Mouse (Mus musculus) megakaryocyte, embryonic 14.5 days (primary cell): ENCODE measurements at regions not wholly inside any gene's neighbourhood (a gene's known extent, or its start where the extent isn't known, plus 50 kb on each side); places are given as distances from the start of the nearest gene placed in this dataset.

ENCODE experiments used
- H3K27me3 ChIP-seq: replicated peaks from 2 replicates; pipeline ENCODE3; 2012; ENCODE audit warnings: inconsistent platforms
- H3K36me3 ChIP-seq: replicated peaks from 2 replicates; pipeline ENCODE3; 2012; ENCODE audit warnings: low read length, inconsistent platforms, mixed read lengths
- H3K4me1 ChIP-seq: 2 replicates; pipeline ENCODE4 v1.6.1; 2012; ENCODE audit warnings: inconsistent platforms
- H3K4me3 ChIP-seq: replicated peaks from 2 replicates; pipeline ENCODE3; 2012; ENCODE audit warnings: moderate library complexity, mild to moderate bottlenecking, inconsistent platforms
- H3K9me3 ChIP-seq: 2 replicates; pipeline ENCODE4 v1.6.1; 2012; ENCODE audit warnings: inconsistent platforms
- FLI1 ChIP-seq: IDR thresholded peaks from 2 replicates; pipeline ENCODE4 v1.6.1; 2012; ENCODE audit warnings: low read length, inconsistent platforms, mixed read lengths
- GATA1 ChIP-seq: IDR thresholded peaks from 3 replicates; pipeline ENCODE4 v1.6.1; 2012; ENCODE audit warnings: mixed read lengths, low read length, inconsistent platforms, borderline replicate concordance

GRCm38 (mm10) chr3:81782921-81783541 is 149.4 kb upstream of the Ctso start:
- Histone ChIP-seq H3K36me3 (no peaks in the 10 kb centered on the region), H3K9me3 (peaks cover 4% of the 10 kb centered on the region), H3K27me3 (no peaks in the 10 kb centered on the region), H3K4me3 (peak overlapping the region; percentile 88), H3K4me1 (peaks cover 12% of the 10 kb centered on the region)
- TF ChIP-seq FLI1 = no peak
- TF ChIP-seq GATA1 = no peak

GRCm38 (mm10) chr3:81788915-81789314 is 143.5 kb upstream of the Ctso start:
- Histone ChIP-seq H3K36me3 (no peaks in the 10 kb centered on the region), H3K27me3 (no peaks in the 10 kb centered on the region), H3K9me3 (peaks cover 4% of the 10 kb centered on the region), H3K4me1 (peaks cover 3% of the 10 kb centered on the region; the same call in 1 of the 2 replicates), H3K4me3 (no peak overlapping the region)
- TF ChIP-seq GATA1 (no peak), FLI1 (no peak)

GRCm38 (mm10) chr3:81789664-81790063 is 142.7 kb upstream of the Ctso start:
- no peak overlapping the region for H3K4me3 ChIP-seq
- no peaks in the 10 kb centered on the region for H3K4me1 ChIP-seq
- no peaks in the 10 kb centered on the region for H3K36me3 ChIP-seq
- H3K27me3 ChIP-seq = no peaks in the 10 kb centered on the region
- TF ChIP-seq FLI1 (no peak), GATA1 (no peak)
- peaks cover 4% of the 10 kb centered on the region for H3K9me3 ChIP-seq

- Histone ChIP-seq H3K36me3 (no peaks in the 10 kb centered on the region), H3K9me3 (peaks cover 3% of the 10 kb centered on the region; the same call in 1 of the 2 replicates), H3K27me3 (no peaks in the 10 kb centered on the region), H3K4me3 (no peak overlapping the region), H3K4me1 (no peaks in the 10 kb centered on the region)
- no peak for TF ChIP-seq FLI1
- TF ChIP-seq GATA1 = no peak
Observed at GRCm38 (mm10) chr3:81802096-81802495, 130.3 kb upstream of the Ctso start.

- TF ChIP-seq GATA1 (no peak), FLI1 (no peak)
- no peak overlapping the region for H3K4me3 ChIP-seq
- H3K4me1 ChIP-seq = no peaks in the 10 kb centered on the region
- no peaks in the 10 kb centered on the region for H3K36me3 ChIP-seq
- H3K27me3 ChIP-seq = no peaks in the 10 kb centered on the region
- H3K9me3 ChIP-seq = no peaks in the 10 kb centered on the region
Observed at GRCm38 (mm10) chr3:81805745-81806144, 126.7 kb upstream of the Ctso start.

- no peak overlapping the region for H3K4me3 ChIP-seq
Observed at GRCm38 (mm10) chr3:81809604-81810003, 122.8 kb upstream of the Ctso start.

GRCm38 (mm10) chr3:81820304-81820703 is 112.1 kb upstream of the Ctso start:
- H3K27me3 ChIP-seq = no peaks in the 10 kb centered on the region
- no peaks in the 10 kb centered on the region for H3K36me3 ChIP-seq
- H3K4me1 ChIP-seq = no peaks in the 10 kb centered on the region
- no peak overlapping the region for H3K4me3 ChIP-seq
- TF ChIP-seq GATA1 (no peak), FLI1 (no peak)
- H3K9me3 ChIP-seq = no peaks in the 10 kb centered on the region

More at GRCm38 (mm10) chr3:81809604-81810003, 122.8 kb upstream of the Ctso start:
- Histone ChIP-seq H3K36me3 (no peaks in the 10 kb centered on the region), H3K27me3 (no peaks in the 10 kb centered on the region), H3K4me1 (no peaks in the 10 kb centered on the region), H3K9me3 (no peaks in the 10 kb centered on the region)
- TF ChIP-seq FLI1 = no peak
- TF ChIP-seq GATA1 = no peak

GRCm38 (mm10) chr3:81829525-81829924 is 102.9 kb upstream of the Ctso start:
- H3K9me3 ChIP-seq = no peaks in the 10 kb centered on the region
- no peak for TF ChIP-seq GATA1
- TF ChIP-seq FLI1 = no peak
- H3K36me3 ChIP-seq = no peaks in the 10 kb centered on the region
- H3K4me3 ChIP-seq = no peak overlapping the region
- H3K4me1 ChIP-seq = no peaks in the 10 kb centered on the region
- H3K27me3 ChIP-seq = no peaks in the 10 kb centered on the region

GRCm38 (mm10) chr3:81829966-81830599 is 102.3 kb upstream of the Ctso start:
- no peaks in the 10 kb centered on the region for H3K4me1 ChIP-seq
- TF ChIP-seq GATA1 = no peak
- no peak for TF ChIP-seq FLI1
- H3K9me3 ChIP-seq = no peaks in the 10 kb centered on the region
- no peaks in the 10 kb centered on the region for H3K36me3 ChIP-seq
- H3K27me3 ChIP-seq = no peaks in the 10 kb centered on the region
- H3K4me3 ChIP-seq = no peak overlapping the region

GRCm38 (mm10) chr3:81835380-81836157 is 96.8 kb upstream of the Ctso start:
- TF ChIP-seq GATA1 = no peak
- TF ChIP-seq FLI1 = no peak
- Histone ChIP-seq H3K36me3 (no peaks in the 10 kb centered on the region), H3K9me3 (peaks cover 11% of the 10 kb centered on the region), H3K4me1 (peaks cover 4% of the 10 kb centered on the region; the same call in 1 of the 2 replicates), H3K4me3 (peak overlapping the region; percentile 47), H3K27me3 (no peaks in the 10 kb centered on the region)
